Comparison of ENCODE assay signal across 12 mouse cellular contexts in the genomic region with DNA sequence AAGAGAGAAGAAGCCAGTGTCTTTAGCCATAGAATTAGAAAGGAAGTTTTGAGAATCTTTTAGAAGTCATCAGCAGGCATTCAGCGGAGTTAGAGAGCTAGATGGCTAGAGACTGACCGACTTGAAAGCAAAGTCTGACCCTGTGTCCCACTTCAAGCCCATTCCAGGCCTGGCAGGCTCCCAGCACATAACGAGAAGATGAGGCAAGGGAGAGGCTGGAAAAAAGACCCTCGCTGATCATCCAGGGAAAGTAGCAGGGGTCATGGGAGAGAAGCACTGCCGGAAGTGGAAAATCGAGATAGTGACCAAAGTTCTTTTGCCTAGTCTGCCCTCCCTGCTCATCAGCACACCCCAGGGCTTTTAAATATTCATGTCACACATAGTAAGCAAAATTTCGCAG.
"Had no signal": no experiment of that assay in that cellular context is flagged by ENCODE, and none has a peak within 500 bp of the region (broad histone marks: within the 10 kb centered on the region; RNA-seq: fewer than 3 reads in every experiment).

No protein-coding gene starts in this region.

- H3K27me3 ChIP-seq: limb, embryonic 15.5 days; liver, embryonic 12.5 days; midbrain, embryonic 12.5 days; neural tube, embryonic 13.5 days had no signal

- H3K4me3 ChIP-seq: limb, embryonic 15.5 days; liver, embryonic 12.5 days; midbrain, embryonic 12.5 days; neural tube, embryonic 13.5 days had no signal

- H3K4me1 ChIP-seq: limb, embryonic 15.5 days; liver, embryonic 12.5 days; midbrain, embryonic 12.5 days; neural tube, embryonic 13.5 days had no signal

- H3K9me3 ChIP-seq: limb, embryonic 15.5 days; liver, embryonic 12.5 days; midbrain, embryonic 12.5 days; neural tube, embryonic 13.5 days had no signal

- H3K36me3 ChIP-seq: limb, embryonic 15.5 days; liver, embryonic 12.5 days; midbrain, embryonic 12.5 days; neural tube, embryonic 13.5 days had no signal

- DNase-seq: kidney, adult 9 months; layer of hippocampus, adult 9-11 months; layer of hippocampus, postnatal 36 days; retina, postnatal 1 day; right cerebral cortex, postnatal 4 days; spleen, adult 18-20 months; thymus, adult 18-20 months; thymus, postnatal 14 days had no signal

- H3K27ac ChIP-seq: limb, embryonic 15.5 days; liver, embryonic 12.5 days; midbrain, embryonic 12.5 days; neural tube, embryonic 13.5 days had no signal
